Mouse (Mus musculus) bone marrow, adult 2 months (tissue): ENCODE measurements around the gene Mlkl. TPM values are rescaled to one million over a fixed set of nuclear protein-coding genes. Genes with fewer than 3 reads are reported as not detected.
"Not testable (repeated sequence)": the region's sequence is repeated elsewhere in the genome, so short reads cannot be mapped to it uniquely, and the experiment has no call there.

ENCODE experiments used
- H3K27ac ChIP-seq: fragments of 200-500 bp; 2 replicates; pipeline ENCODE4 v1.5.1; 2012; ENCODE audit warnings: low read depth, mild to moderate bottlenecking, control low read depth, inconsistent platforms, low read length; ENCODE audit not compliant: control insufficient read depth, poor library complexity, insufficient read depth
- H3K4me1 ChIP-seq: fragments of 200-500 bp; 2 replicates; pipeline ENCODE4 v1.6.1; 2011; ENCODE audit warnings: low read length; ENCODE audit not compliant: control insufficient read depth, insufficient read depth
- H3K4me3 ChIP-seq: fragments of 200-500 bp; replicated peaks from 2 replicates; pipeline ENCODE3; 2011; ENCODE audit warnings: mild to moderate bottlenecking, low read depth, low read length, control low read depth; ENCODE audit not compliant: control insufficient read depth
- CTCF ChIP-seq: fragments of 200-500 bp; IDR thresholded peaks from 2 replicates; pipeline ENCODE4 v1.5.1; 2011; ENCODE audit warnings: low read length, control low read depth; ENCODE audit not compliant: control insufficient read depth, insufficient read depth
- POLR2A ChIP-seq: fragments of 200-500 bp; IDR thresholded peaks from 2 replicates; pipeline ENCODE4 v1.6.1; 2011; ENCODE audit warnings: low read depth, mild to moderate bottlenecking, control low read depth, low read length, borderline replicate concordance; ENCODE audit not compliant: control insufficient read depth
- WGBS: fragments of 180-500 bp; shearing (Covaris S2); methylation state at CpG from one replicate; pipeline ENCODE4 v1.1.7; 2018; 5-methylcytosine and 5-hydroxymethylcytosine counted together
- polyA plus RNA-seq: library from polyadenylated mRNA; stranded (reverse); fragments of >200 nt; gene quantifications from 2 replicates; pipeline ENCODE4 v1.2.4, GENCODE M21; 2011; ENCODE audit warnings: low replicate concordance; ENCODE audit not compliant: missing spikeins, insufficient read depth, insufficient read length

The Mlkl gene
- polyA plus RNA-seq, 1 experiment = 24.3 TPM

DNA sequence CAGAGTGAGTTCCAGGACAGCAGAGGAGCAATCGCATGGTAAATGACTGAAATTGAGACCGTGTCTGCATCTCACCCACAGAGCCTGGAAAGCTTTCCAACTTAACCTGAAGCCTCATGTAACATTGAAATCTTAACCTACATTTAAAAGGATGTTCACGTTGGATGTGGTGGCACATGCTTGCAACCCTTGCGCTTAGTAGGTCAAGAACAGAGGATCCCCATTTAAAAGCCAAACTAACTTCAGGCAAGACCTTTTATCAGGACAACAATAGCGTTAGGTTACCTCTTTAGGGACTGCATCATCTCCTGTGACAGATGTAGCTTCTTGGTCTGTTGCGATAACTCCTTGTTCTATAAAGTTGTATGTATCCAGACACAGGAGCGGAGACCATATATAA is 47.4 kb downstream of the Mlkl start:
- Histone ChIP-seq H3K4me3 (no peak overlapping the region), H3K4me1 (no peaks in the 10 kb centered on the region; the same call in 1 of the 2 replicates), H3K27ac (no peak overlapping the region)
- TF ChIP-seq POLR2A = no peak
- TF ChIP-seq CTCF = no peak
- 96% methylated on average over 7 of the region's 7 CpGs for WGBS

GRCm38 (mm10) chr8:111285603-111286002 is 52.4 kb downstream of the Mlkl start:
- H3K4me3 ChIP-seq = no peak overlapping the region
- TF ChIP-seq POLR2A = no peak
- WGBS = 96% methylated on average over 4 of the region's 4 CpGs
- no peaks in the 10 kb centered on the region for H3K4me1 ChIP-seq
- no peak overlapping the region for H3K27ac ChIP-seq

GRCm38 (mm10) chr8:111282093-111282492 is 55.9 kb downstream of the Mlkl start:
- 93% methylated on average over 3 of the region's 3 CpGs for WGBS
- H3K4me1 ChIP-seq = no peaks in the 10 kb centered on the region
- H3K27ac ChIP-seq = no peak overlapping the region
- TF ChIP-seq POLR2A (no peak), CTCF (no peak)
- no peak overlapping the region for H3K4me3 ChIP-seq

GRCm38 (mm10) chr8:111268277-111268676 is 69.7 kb downstream of the Mlkl start:
- 87% methylated on average over 2 of the region's 2 CpGs for WGBS
- Histone ChIP-seq H3K27ac (no peak overlapping the region), H3K4me3 (no peak overlapping the region), H3K4me1 (no peaks in the 10 kb centered on the region)
- TF ChIP-seq CTCF = no peak
- TF ChIP-seq POLR2A = no peak

- 84% methylated on average over 7 of the region's 7 CpGs for WGBS
- H3K4me3 ChIP-seq, H3K27ac ChIP-seq, H3K4me1 ChIP-seq: not testable (repeated sequence)
These were observed 71.8 kb downstream of the Mlkl start for GRCm38 (mm10) chr8:111266161-111266560.

- Histone ChIP-seq H3K27ac (no peak overlapping the region), H3K4me1 (no peaks in the 10 kb centered on the region), H3K4me3 (no peak overlapping the region)
- no peak for TF ChIP-seq POLR2A
- TF ChIP-seq CTCF = no peak
- WGBS = 77% methylated on average over 2 of the region's 2 CpGs
These were observed 73.2 kb downstream of the Mlkl start for GRCm38 (mm10) chr8:111264693-111265220.

DNA sequence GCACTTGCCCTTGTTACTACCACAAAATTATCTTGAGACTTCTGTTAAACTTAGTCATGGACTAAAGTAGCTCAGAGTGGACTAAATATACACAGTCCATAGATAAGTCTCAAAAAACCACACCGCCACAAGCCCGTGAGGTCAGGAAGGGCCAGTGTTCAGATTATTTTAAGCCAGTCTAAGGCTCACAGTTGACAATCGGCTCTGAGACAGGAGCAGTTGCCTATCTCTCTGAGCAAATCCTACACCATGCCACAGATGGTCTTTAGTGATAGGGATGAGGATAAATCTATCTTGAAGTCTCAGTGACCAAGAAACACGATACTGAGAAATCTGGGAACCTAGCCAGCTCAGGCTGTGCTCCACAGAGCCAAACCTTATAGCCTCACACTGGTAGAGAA is 76.0 kb downstream of the Mlkl start:
- TF ChIP-seq CTCF (no peak), POLR2A (no peak)
- Histone ChIP-seq H3K27ac (no peak overlapping the region), H3K4me1 (no peaks in the 10 kb centered on the region), H3K4me3 (no peak overlapping the region)
- WGBS = 19% methylated on average over 4 of the region's 4 CpGs

Other genes starting within 250 kb of the Mlkl start
- not detected in 2 replicates for gene Clec18a, start 245.8 kb downstream of the Mlkl start, polyA plus RNA-seq
- gene Pdpr, start 243.5 kb downstream of the Mlkl start, polyA plus RNA-seq = 1.8 and 2.3 TPM in 2 replicates
- 6.5 and 17.7 TPM in 2 replicates for gene Glg1, start 79.0 kb downstream of the Mlkl start, polyA plus RNA-seq
- gene Rfwd3, start 38.0 kb downstream of the Mlkl start, polyA plus RNA-seq = 34.4 and 38.9 TPM in 2 replicates
- gene Fa2h, start 55.6 kb upstream of the Mlkl start, polyA plus RNA-seq = not detected in 2 replicates
- gene Wdr59, start 183.9 kb upstream of the Mlkl start, polyA plus RNA-seq = 3.1 and 3.9 TPM in 2 replicates
- gene Znrf1, start 197.9 kb upstream of the Mlkl start, polyA plus RNA-seq = 41.3 and 124 TPM in 2 replicates